Mouse (Mus musculus): ENCODE measurements at regions not wholly inside any gene's neighbourhood (a gene's known extent, or its start where the extent isn't known, plus 50 kb on each side); places are given as distances from the start of the nearest gene placed in this dataset.

- TF ChIP-seq CTCF (conservative IDR thresholded peaks at IDR 0.05; ENCODE audit: insufficient read depth, insufficient read length, low read depth, low read length) (no peak), POLR2A (IDR thresholded peaks at IDR 0.05; ENCODE audit: low read depth, low read length) (no peak)
Observed at GRCm38 (mm10) chr1:30564757-30565156, 309.0 kb downstream of the Phf3 start.

Measured in kidney, adult 2 months (tissue).